Comparison of ENCODE assay signal across 9 mouse cellular contexts in genomic region chr5:24350073-24350472, GRCm38 (mm10). TPM values are rescaled to one million over a fixed set of nuclear protein-coding genes. Genes with fewer than 3 reads are reported as not detected.
DNase-seq lines count a peak whose midpoint lies in the region; ATAC-seq and TF ChIP-seq lines count a peak whose summit lies in the region.
"Had no signal": no experiment of that assay in that cellular context is flagged by ENCODE, and none has a peak within 500 bp of the region (broad histone marks: within the 10 kb centered on the region; RNA-seq: fewer than 3 reads in every experiment).

No protein-coding gene starts in this region.

- peaks cover 54% of the 10 kb centered on the region for H3K4me1 ChIP-seq in neural tube, embryonic 11.5 days (ENCODE audit: control insufficient read depth, insufficient read depth, low read length)
- peaks cover 87% of the 10 kb centered on the region for H3K4me1 ChIP-seq in heart, embryonic 13.5 days
- H3K4me1 ChIP-seq in limb, embryonic 14.5 days (ENCODE audit: control insufficient read depth, insufficient read depth, low read length) = peaks cover 18% of the 10 kb centered on the region

- TF ChIP-seq POLR2A in limb, embryonic 14.5 days (IDR thresholded peaks at IDR 0.05; ENCODE audit: borderline replicate concordance, extremely low read depth, insufficient read depth, insufficient read length) = no peak

- H3K9ac ChIP-seq in neural tube, embryonic 11.5 days (ENCODE audit: low read length) = no peak overlapping the region
- peak overlapping the region; percentile 99 for H3K9ac ChIP-seq in heart, embryonic 13.5 days
- H3K9ac ChIP-seq in limb, embryonic 14.5 days (ENCODE audit: low read depth, low read length, severe bottlenecking) = no peak overlapping the region
- H3K9ac ChIP-seq: liver, embryonic 14.5 days had no signal

- no peaks in the 10 kb centered on the region for H3K9me3 ChIP-seq in neural tube, embryonic 11.5 days (ENCODE audit: control insufficient read depth, low read length)
- H3K9me3 ChIP-seq in heart, embryonic 13.5 days = no peaks in the 10 kb centered on the region
- no peaks in the 10 kb centered on the region for H3K9me3 ChIP-seq in limb, embryonic 14.5 days (ENCODE audit: control insufficient read depth, low read length)

- H3K27ac ChIP-seq in neural tube, embryonic 11.5 days (ENCODE audit: low read depth, low read length) = no peak overlapping the region
- H3K27ac ChIP-seq in heart, embryonic 13.5 days (replicated peaks) = peak overlapping the region; percentile 99
- H3K27ac ChIP-seq in limb, embryonic 14.5 days (replicated peaks; ENCODE audit: low read depth, low read length) = no peak overlapping the region
- H3K27ac ChIP-seq: liver, embryonic 14.5 days had no signal

- H3K4me3 ChIP-seq in neural tube, embryonic 11.5 days (ENCODE audit: low read depth, low read length) = peak overlapping the region; percentile 72
- peak overlapping the region; percentile 90 for H3K4me3 ChIP-seq in heart, embryonic 13.5 days
- H3K4me3 ChIP-seq in limb, embryonic 14.5 days (replicated peaks; ENCODE audit: low read length) = peak overlapping the region; percentile 60; the same call in 1 of the 2 replicates

- no peak for ATAC-seq in neural tube, embryonic 11.5 days (ENCODE audit: insufficient read depth, low FRiP score, low TSS enrichment)
- ATAC-seq in heart, embryonic 13.5 days (ENCODE audit: extremely low read depth, insufficient number of reproducible peaks, low FRiP score, low TSS enrichment) = no peak
- ATAC-seq in limb, embryonic 14.5 days (ENCODE audit: low FRiP score, low read depth) = no peak

- 59% methylated on average over 3 of the region's 3 CpGs for WGBS in neural tube, embryonic 11.5 days
- WGBS in heart, embryonic 13.5 days = 26% methylated on average over 3 of the region's 3 CpGs
- 65% methylated on average over 3 of the region's 3 CpGs for WGBS in limb, embryonic 14.5 days

- no peaks in the 10 kb centered on the region for H3K36me3 ChIP-seq in neural tube, embryonic 11.5 days (ENCODE audit: control insufficient read depth, insufficient read depth, low read length)
- H3K36me3 ChIP-seq in heart, embryonic 13.5 days = peaks cover 27% of the 10 kb centered on the region
- H3K36me3 ChIP-seq in limb, embryonic 14.5 days (ENCODE audit: control insufficient read depth, insufficient read depth, low read length) = no peaks in the 10 kb centered on the region

- peak overlapping the region; percentile 92 for H3K4me2 ChIP-seq in neural tube, embryonic 11.5 days (ENCODE audit: low read depth)
- peak overlapping the region; percentile 87 for H3K4me2 ChIP-seq in heart, embryonic 13.5 days
- H3K4me2 ChIP-seq in limb, embryonic 14.5 days (replicated peaks; ENCODE audit: low read depth, low read length, severe bottlenecking) = peak overlapping the region; percentile 99; the same call in 1 of the 2 replicates

- DNase-seq in neural tube, embryonic 11.5 days (ENCODE audit: low spot score) = no peak
- DNase-seq in neural tube, embryonic 10.5 days (ENCODE audit: extremely low spot score, low spot score) = no peak
- DNase-seq in limb, embryonic 14.5 days (ENCODE audit: low spot score) = no peak
- peak; percentile 64 for DNase-seq in testis, postnatal 14 days (ENCODE audit: low spot score)
- no peak for DNase-seq in right cerebral cortex, postnatal 25 days
- no peak for DNase-seq in layer of hippocampus, postnatal 14 days (ENCODE audit: low spot score in 2 of 2)
- DNase-seq in Muller cell, postnatal 12 days (ENCODE audit: inconsistent ontology term) = no peak

- peaks cover 12% of the 10 kb centered on the region for H3K27me3 ChIP-seq in neural tube, embryonic 11.5 days (ENCODE audit: control insufficient read depth, insufficient read depth, low read length)
- peaks cover 6% of the 10 kb centered on the region for H3K27me3 ChIP-seq in heart, embryonic 13.5 days (replicated peaks)
- H3K27me3 ChIP-seq in limb, embryonic 14.5 days (ENCODE audit: control insufficient read depth, insufficient read depth, low read length) = peaks cover 30% of the 10 kb centered on the region

RNA-seq across cellular contexts. Expression of gene Kcnh2, which starts 1.3 kb away (rescaled TPM):
- 16.5 and 18.6 TPM in 2 replicates for polyA plus RNA-seq in neural tube, embryonic 11.5 days (2014; fragmentation: Nextera tagmentation; extraction: Ambion mirVana)
- polyA plus RNA-seq in heart, embryonic 13.5 days (2015; fragmentation: Nextera tagmentation; extraction: Ambion mirVana) = 24.4 and 26.2 TPM in 2 replicates
- 16.2 and 26.5 TPM in 2 replicates for polyA plus RNA-seq in limb, embryonic 14.5 days (2012; rRNA removed)
- 2.8 and 3.8 TPM in 2 replicates for polyA plus RNA-seq in limb, embryonic 14.5 days (2014; fragmentation: Nextera tagmentation; extraction: Ambion mirVana)
- total RNA-seq in layer of hippocampus, postnatal 14 days (2021) = 10 to 100 TPM; 17.9 to 19.2 TPM

RNA-seq across cellular contexts. Expression of gene Nos3, which starts 14.5 kb away (rescaled TPM):
- 6.1 and 6.7 TPM in 2 replicates for polyA plus RNA-seq in neural tube, embryonic 11.5 days (2014; fragmentation: Nextera tagmentation; extraction: Ambion mirVana)
- 34.0 and 35.0 TPM in 2 replicates for polyA plus RNA-seq in heart, embryonic 13.5 days (2015; fragmentation: Nextera tagmentation; extraction: Ambion mirVana)
- 7.3 and 7.4 TPM in 2 replicates for polyA plus RNA-seq in limb, embryonic 14.5 days (2012; rRNA removed)
- polyA plus RNA-seq in limb, embryonic 14.5 days (2014; fragmentation: Nextera tagmentation; extraction: Ambion mirVana) = 4.8 and 6.1 TPM in 2 replicates
- 1 to 10 TPM; 9.4 to 10.0 TPM for total RNA-seq in layer of hippocampus, postnatal 14 days (2021)

RNA-seq across cellular contexts. Expression of gene Atg9b, which starts 41.9 kb away (rescaled TPM):
- polyA plus RNA-seq in neural tube, embryonic 11.5 days (2014; fragmentation: Nextera tagmentation; extraction: Ambion mirVana) = 0.54 and 0.89 TPM in 2 replicates
- 0.87 and 1.4 TPM in 2 replicates for polyA plus RNA-seq in heart, embryonic 13.5 days (2015; fragmentation: Nextera tagmentation; extraction: Ambion mirVana)
- polyA plus RNA-seq in limb, embryonic 14.5 days (2012; rRNA removed) = 1.7 and 2.4 TPM in 2 replicates
- 0.54 and 1.3 TPM in 2 replicates for polyA plus RNA-seq in limb, embryonic 14.5 days (2014; fragmentation: Nextera tagmentation; extraction: Ambion mirVana)
- total RNA-seq in layer of hippocampus, postnatal 14 days (2021) = 1 to 10 TPM; 2.8 to 3.4 TPM

RNA-seq across cellular contexts. Expression of gene Abcb8, which starts 43.4 kb away (rescaled TPM):
- 45.8 and 47.0 TPM in 2 replicates for polyA plus RNA-seq in neural tube, embryonic 11.5 days (2014; fragmentation: Nextera tagmentation; extraction: Ambion mirVana)
- polyA plus RNA-seq in heart, embryonic 13.5 days (2015; fragmentation: Nextera tagmentation; extraction: Ambion mirVana) = 62.0 and 63.4 TPM in 2 replicates
- 45.3 and 58.3 TPM in 2 replicates for polyA plus RNA-seq in limb, embryonic 14.5 days (2012; rRNA removed)
- 35.8 and 37.3 TPM in 2 replicates for polyA plus RNA-seq in limb, embryonic 14.5 days (2014; fragmentation: Nextera tagmentation; extraction: Ambion mirVana)
- 10 to 100 TPM; 43.0 to 54.1 TPM for total RNA-seq in layer of hippocampus, postnatal 14 days (2021)
